Mouse (Mus musculus) regulatory T cell (primary cell): ENCODE measurements at regions not wholly inside any gene's neighbourhood (a gene's known extent, or its start where the extent isn't known, plus 50 kb on each side); places are given as distances from the start of the nearest gene placed in this dataset.

Experiments used
- in situ Hi-C: fragments of 300-600 bp; cut with MboI, MseI; formaldehyde crosslinking; loops from one replicate; pipeline ENCODE4 v1.15.1; 2025; ENCODE audit warnings: high pct_unique_total_duplicates

DNA sequence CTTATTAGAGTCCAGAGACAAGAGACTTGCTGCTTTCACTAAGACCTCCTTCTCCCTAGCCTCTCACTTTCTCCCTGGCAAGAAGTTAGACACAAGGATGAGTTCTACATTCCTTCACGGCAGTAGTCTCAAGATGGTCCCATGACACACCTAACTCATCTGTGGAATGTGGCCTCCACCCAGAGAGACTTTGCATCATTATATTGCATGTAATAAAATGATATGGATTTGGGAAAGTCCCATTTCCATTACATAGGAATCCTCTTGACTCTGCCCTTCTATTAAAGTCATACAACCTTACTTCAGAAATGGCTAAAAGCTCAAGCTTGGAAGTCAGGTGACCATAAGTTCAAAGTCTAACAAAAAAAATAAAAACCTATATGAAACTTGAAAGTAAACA, 165.4 kb downstream of the Atp6ap1l start:
- in situ Hi-C loops, result no loop called here

- in situ Hi-C loops, result no loop called here
Observed at GRCm38 (mm10) chr13:90738513-90738912, 166.6 kb downstream of the Atp6ap1l start.

GRCm38 (mm10) chr13:90733265-90733664, 171.9 kb downstream of the Atp6ap1l start:
- in situ Hi-C loops, result no loop called here

DNA sequence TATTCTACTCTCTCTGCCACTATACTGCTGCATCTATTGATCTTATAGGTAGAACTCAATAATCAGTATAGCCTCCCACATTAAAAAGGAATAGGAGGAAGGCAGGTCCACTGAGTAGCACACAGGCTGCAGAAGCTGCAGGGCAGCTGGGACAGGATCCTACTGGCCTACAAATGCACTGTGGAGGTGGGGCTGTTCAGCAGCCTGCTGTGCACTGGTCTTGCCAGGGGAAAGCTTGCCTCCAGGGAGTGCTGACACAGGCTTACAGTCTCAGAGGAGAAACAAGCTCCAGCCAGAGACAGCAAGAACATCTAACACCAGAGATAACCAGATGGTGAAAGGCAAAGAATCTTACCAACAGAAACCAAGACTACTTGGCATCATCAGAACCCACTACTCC, 176.1 kb downstream of the Atp6ap1l start:
- in situ Hi-C loops, result no loop called here

- in situ Hi-C loops, result no loop called here
Observed at GRCm38 (mm10) chr13:90727816-90728215, 177.3 kb downstream of the Atp6ap1l start.

- in situ Hi-C loops, result no loop called here
Observed at GRCm38 (mm10) chr13:90725053-90725827, 179.9 kb downstream of the Atp6ap1l start.

DNA sequence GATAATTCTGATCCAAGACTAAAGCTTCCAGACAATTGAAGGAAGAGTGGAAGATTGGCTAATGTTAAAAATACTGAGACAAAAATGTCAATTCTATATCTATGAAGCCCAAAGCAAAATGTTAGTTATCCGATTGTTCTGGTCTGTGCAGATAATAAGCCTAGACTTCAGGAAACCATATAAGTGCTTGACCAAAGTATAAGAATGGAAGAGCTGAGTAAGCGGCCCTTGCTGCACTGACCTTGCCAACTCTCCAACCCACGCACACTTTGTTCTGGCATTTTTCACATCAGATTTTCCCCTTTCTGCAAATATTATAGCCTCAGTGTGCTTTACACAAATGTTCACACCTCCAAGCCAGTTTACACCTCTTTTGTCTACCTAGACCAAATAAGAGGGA, 180.6 kb downstream of the Atp6ap1l start:
- in situ Hi-C loops, result no loop called here

- in situ Hi-C loops, result no loop called here
Observed at GRCm38 (mm10) chr13:90723533-90723898, 181.6 kb downstream of the Atp6ap1l start.

DNA sequence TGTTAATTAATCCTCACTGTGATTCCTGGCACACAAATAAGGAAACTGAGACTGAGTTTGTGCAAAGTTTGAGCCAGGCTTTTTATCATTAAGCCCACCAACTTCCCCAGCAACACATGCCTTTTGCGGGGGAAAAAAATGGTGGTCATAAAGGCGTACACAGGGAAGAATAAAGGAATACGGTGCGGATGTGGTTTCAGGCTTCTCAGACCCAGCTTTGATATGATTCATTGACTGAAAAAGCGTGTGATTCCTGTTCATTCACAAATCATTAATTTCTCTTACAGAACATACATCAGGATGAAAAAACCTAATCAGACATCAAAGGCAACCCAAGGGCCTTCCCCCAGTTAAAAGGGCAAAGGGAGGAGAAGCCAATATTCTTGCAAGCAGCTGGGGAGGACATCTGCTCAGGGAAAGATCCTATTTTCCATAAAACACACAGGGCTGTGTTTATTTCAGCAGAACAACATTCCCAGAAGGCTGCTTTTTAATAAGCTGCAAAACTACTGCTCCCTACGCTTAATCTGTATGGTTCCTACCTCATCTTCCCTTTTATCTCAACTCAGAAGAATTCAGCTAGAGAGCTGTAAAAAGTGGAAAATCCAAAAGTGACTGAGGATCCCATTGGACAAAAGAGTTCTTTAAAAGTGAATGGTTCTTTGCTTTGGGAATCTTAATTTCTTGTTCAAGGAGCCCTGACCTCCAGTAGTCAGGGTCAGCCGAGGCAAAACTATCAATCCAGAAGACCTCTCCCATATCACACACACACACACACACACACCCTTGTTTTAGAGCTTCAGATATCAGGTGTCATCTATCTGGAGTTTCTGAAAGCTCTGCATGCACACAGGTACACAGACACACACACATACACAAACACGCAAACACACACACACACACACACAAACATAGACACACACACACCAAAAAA, 182.3 kb downstream of the Atp6ap1l start:
- in situ Hi-C loops, result no loop called here

- in situ Hi-C loops, result no loop called here
Observed at GRCm38 (mm10) chr13:90684324-90684723, 220.8 kb downstream of the Atp6ap1l start.

GRCm38 (mm10) chr13:90679162-90680010, 225.8 kb downstream of the Atp6ap1l start:
- in situ Hi-C loops, result no loop called here

DNA sequence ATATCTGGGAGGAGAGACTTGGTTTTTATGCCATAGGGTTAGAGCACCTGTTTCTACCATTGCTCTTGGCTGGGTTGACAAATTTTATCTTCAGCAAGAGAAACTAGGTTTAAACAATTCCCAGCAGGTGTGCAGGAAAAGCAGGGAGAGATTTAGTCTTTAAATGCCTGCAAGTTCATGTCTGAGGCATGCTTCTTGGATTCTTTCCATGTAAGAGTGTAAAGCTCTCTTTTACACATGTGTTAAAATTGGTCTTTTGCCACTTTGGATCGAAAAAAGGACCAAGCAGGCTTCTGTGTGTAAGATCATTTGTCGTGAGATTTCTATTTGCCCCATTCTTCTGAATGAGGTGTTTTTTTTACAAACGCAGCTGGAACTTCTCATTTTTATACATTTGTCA, 231.3 kb downstream of the Atp6ap1l start:
- in situ Hi-C loops, result no loop called here

DNA sequence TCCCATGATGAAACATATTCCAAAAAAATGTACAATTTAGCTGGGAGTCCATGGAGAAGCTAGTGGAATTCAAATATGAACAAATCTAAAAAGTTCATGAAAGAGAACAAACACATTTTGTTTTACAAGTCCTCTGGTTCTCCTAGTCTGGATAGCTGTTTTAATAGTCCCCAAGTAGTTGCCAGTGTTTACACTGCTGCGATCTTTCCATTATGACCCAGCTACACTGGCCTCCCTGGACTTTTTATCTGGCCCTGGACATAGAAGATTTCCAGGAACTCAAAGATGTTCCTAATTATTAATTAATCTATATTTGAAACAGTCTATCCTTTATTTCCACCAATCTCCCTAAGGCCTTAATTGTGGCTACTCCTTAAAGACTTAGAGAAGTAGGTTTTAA, 232.1 kb downstream of the Atp6ap1l start:
- in situ Hi-C loops, result no loop called here

GRCm38 (mm10) chr13:90661567-90662141, 243.5 kb downstream of the Atp6ap1l start:
- in situ Hi-C loops, result no loop called here

- in situ Hi-C loops, result no loop called here
Observed at GRCm38 (mm10) chr13:90660950-90661349, 244.2 kb downstream of the Atp6ap1l start.

- in situ Hi-C loops, result no loop called here
Observed at GRCm38 (mm10) chr13:90659087-90659486, 246.1 kb downstream of the Atp6ap1l start.

DNA sequence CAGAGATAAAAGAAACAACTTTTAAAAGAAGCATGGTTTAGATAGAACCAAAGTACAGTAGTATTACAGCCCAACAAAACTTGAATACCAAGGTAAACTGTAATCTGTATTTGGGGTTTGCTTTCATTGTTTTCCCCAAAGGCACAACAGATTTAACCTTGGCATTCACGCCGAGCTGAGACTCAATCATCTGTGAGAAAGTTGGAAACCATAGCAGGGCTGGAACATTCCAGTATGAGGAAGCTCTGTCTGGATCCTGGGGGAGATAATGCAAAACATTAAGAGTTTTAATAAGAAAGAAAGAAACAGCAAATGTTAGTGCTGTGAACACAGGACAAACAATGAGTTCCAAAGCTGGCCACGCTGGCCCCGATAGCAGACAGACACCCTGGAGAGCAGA, 258.8 kb downstream of the Atp6ap1l start:
- in situ Hi-C loops, result no loop called here

DNA sequence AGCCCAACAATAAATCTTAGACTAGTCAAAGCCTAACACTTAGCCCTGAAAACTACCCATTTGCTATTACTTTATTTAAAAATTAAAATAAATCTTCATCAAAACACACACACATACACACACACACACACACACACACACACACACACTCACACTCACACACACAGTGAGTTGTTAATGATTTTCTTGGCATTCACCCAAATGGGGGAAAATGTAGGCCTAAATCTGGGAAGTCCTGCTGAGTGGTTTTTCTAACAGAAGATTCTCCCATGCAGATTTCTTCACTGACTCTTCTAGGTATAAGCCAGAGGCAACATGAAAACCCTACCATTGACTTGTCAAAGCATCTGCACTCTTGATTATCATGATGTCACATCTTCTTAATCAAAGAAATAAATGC, 260.9 kb downstream of the Atp6ap1l start:
- in situ Hi-C loops, result no loop called here

GRCm38 (mm10) chr13:90643575-90644215, 261.5 kb downstream of the Atp6ap1l start:
- in situ Hi-C loops, result no loop called here

DNA sequence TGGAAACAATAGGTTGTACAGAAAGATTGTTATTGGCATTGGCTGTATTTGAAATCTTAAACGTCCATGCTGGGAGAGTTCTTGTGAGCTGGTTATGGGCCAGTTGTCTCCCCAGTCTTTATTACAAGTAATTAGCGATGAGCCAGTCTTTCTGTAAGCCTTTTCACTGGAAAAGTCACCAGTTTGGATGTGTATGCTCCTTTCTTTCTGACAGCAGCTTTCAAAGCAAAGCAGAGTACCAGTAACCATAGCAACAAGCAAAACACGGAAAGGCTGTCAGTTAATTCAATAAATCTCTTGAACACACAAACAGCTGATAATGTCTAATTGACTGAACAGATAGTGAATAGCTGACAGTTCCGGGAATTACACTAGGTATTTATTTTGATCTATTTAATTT, 262.0 kb downstream of the Atp6ap1l start:
- in situ Hi-C loops, result no loop called here

DNA sequence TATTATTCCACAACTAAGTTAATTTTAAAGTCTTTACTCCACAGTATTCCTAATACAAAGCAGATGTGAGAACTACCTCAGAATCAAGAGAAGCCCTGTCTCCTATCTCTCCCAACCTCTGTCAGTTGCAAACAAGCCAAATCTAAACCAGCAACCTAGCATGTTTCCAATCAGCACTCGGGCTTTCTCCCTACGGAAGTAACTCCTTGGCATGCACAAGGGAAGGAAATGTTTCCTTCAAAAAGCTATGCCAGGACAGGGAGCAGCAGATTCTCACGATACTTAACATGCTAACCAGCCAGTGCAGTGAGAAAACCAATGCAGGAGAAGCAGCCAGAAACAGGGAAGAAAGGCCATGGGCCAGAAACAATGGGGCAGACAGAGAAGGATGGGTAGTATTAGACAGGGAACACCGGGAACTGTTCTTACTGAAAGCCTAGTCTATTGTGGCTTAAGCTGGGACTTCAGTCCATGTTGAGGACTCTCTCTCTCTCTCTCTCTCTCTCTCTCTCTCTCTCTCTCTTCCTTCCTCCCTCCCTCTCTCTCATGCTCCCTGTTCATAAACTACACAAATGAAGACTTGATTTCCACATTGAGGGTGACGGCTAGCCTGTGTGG, 262.8 kb downstream of the Atp6ap1l start:
- in situ Hi-C loops, result no loop called here
